Comparison of ENCODE assay signal across 17 mouse cellular contexts in the genomic region with DNA sequence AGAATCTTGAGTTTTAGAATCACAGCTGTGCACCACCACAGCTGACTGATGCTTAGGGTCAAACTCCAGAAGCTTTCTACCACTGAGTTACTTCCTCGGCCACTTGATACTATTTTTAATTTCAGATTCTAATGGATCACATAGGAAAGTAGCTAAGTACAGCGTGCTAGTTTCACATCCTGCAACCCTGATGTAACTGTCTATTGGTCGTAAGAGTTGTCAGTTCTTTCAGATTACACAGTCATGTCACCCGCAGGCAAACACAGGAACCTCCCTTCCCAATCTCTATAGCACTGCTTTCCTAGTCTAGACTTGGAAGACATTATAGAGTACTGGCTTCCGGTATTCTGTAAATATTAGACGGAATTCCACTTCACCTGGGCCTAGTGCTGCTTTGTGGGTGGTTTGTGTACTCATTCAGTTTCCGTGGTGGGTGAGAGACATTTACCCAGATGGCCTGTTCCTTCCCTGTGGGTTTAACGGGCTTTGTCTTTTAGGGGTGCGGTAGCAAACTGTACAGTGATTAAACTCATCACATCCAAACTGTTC.
"Had no signal": no experiment of that assay in that cellular context is flagged by ENCODE, and none has a peak within 500 bp of the region (broad histone marks: within the 10 kb centered on the region; RNA-seq: fewer than 3 reads in every experiment).

No protein-coding gene starts in this region.

- DNase-seq: kidney, adult 2 months; kidney, postnatal 25 days; layer of hippocampus, adult 9-11 months; thymus, adult 18-20 months; thymus, postnatal 14 days; thymus, postnatal 4 days had no signal

- H3K9me3 ChIP-seq: megakaryocyte, embryonic 14.5 days; midbrain, embryonic 10.5 days; midbrain, embryonic 13.5 days; neural tube, embryonic 13.5 days had no signal

- H3K9ac ChIP-seq: liver, embryonic 14.5 days; midbrain, embryonic 13.5 days; neural tube, embryonic 13.5 days had no signal

- H3K4me2 ChIP-seq: liver, embryonic 11.5 days; midbrain, embryonic 13.5 days; neural tube, embryonic 13.5 days had no signal

- H3K4me3 ChIP-seq: layer of hippocampus, adult 2 months; megakaryocyte, embryonic 14.5 days; midbrain, embryonic 10.5 days; midbrain, embryonic 13.5 days; myocyte; neural tube, embryonic 13.5 days had no signal

- ATAC-seq: intestine, postnatal 0 days; midbrain, embryonic 13.5 days; midbrain, embryonic 16.5 days had no signal

- H3K27me3 ChIP-seq: megakaryocyte, embryonic 14.5 days; midbrain, embryonic 13.5 days; neural tube, embryonic 13.5 days had no signal

- H3K27ac ChIP-seq: kidney, postnatal 0 days; layer of hippocampus, adult 2 months; liver, embryonic 14.5 days; midbrain, embryonic 10.5 days; midbrain, embryonic 13.5 days; neural tube, embryonic 13.5 days had no signal

- H3K4me1 ChIP-seq: midbrain, embryonic 10.5 days; midbrain, embryonic 13.5 days; neural tube, embryonic 13.5 days had no signal
